Mouse (Mus musculus) ES-Bruce4 (cell line): Measurements from ENCODE around the gene Bcar1. TPM values are rescaled to one million over a fixed set of nuclear protein-coding genes. Genes with fewer than 3 reads are reported as not detected.

Experiments
- H3K27ac ChIP-seq: 2 replicates; pipeline ENCODE4 v1.5.1; 2012; ENCODE audit warnings: low read length, inconsistent platforms; ENCODE audit not compliant: insufficient read depth
- H3K27me3 ChIP-seq: 2 replicates; pipeline ENCODE4 v1.6.1; 2012; ENCODE audit warnings: mild to moderate bottlenecking, low read length, inconsistent platforms; ENCODE audit not compliant: control insufficient read depth, poor library complexity, insufficient read depth, severe bottlenecking
- H3K36me3 ChIP-seq: 2 replicates; pipeline ENCODE4 v1.6.1; 2012; ENCODE audit warnings: inconsistent platforms, mild to moderate bottlenecking, low read length, moderate library complexity; ENCODE audit not compliant: control insufficient read depth, poor library complexity, insufficient read depth, severe bottlenecking
- H3K4me1 ChIP-seq: one replicate; pipeline ENCODE4 v1.8.1; 2011; ENCODE audit warnings: low read length; ENCODE audit not compliant: control insufficient read depth, insufficient read depth
- H3K4me3 ChIP-seq: 2 replicates; pipeline ENCODE4 v1.5.1; 2011; ENCODE audit warnings: low read depth, mild to moderate bottlenecking, low read length
- H3K9ac ChIP-seq: 2 replicates; pipeline ENCODE4 v1.6.1; 2012; ENCODE audit warnings: low read depth, mild to moderate bottlenecking, inconsistent platforms; ENCODE audit not compliant: poor library complexity, severe bottlenecking
- H3K9me3 ChIP-seq: replicated peaks from 2 replicates; pipeline ENCODE4 v1.6.1; 2012; ENCODE audit warnings: mild to moderate bottlenecking, low read length, inconsistent platforms; ENCODE audit not compliant: control insufficient read depth, poor library complexity, insufficient read depth, severe bottlenecking
- CTCF ChIP-seq: IDR thresholded peaks from one replicate; pipeline ENCODE4 v1.8.1; 2011; ENCODE audit warnings: low read depth, low read length
- EP300 ChIP-seq: IDR thresholded peaks from 2 replicates; pipeline ENCODE4 v1.6.1; 2011; ENCODE audit warnings: low read depth, low read length; ENCODE audit not compliant: insufficient read depth
- POLR2A ChIP-seq: IDR thresholded peaks from one replicate; pipeline ENCODE4 v1.8.1; 2011; ENCODE audit warnings: low read length; ENCODE audit not compliant: insufficient read depth
- polyA plus RNA-seq: library from polyadenylated mRNA; stranded (reverse); fragments of >200 nt; gene quantifications from 2 replicates; pipeline ENCODE4 v1.2.4, GENCODE M21; 2011; ENCODE audit warnings: low read depth; ENCODE audit not compliant: missing spikeins, insufficient read depth, insufficient read length

Bcar1 gene
- polyA plus RNA-seq, 1 experiment = 59.8 TPM

GRCm38 (mm10) chr8:111662473-111662872 lies 81.1 kb downstream of the Bcar1 start:
- Histone ChIP-seq H3K9me3 (no peaks in the 10 kb centered on the region), H3K36me3 (peaks cover 20% of the 10 kb centered on the region), H3K27me3 (no peaks in the 10 kb centered on the region), H3K9ac (no peak overlapping the region), H3K27ac (no peak overlapping the region), H3K4me1 (peaks cover 2% of the 10 kb centered on the region), H3K4me3 (no peak overlapping the region)
- TF ChIP-seq CTCF = peak; percentile 80
- no peak for TF ChIP-seq EP300
- TF ChIP-seq POLR2A = no peak

Other genes with a start within 250 kb of the Bcar1 start
- 16.8 and 17.2 TPM in 2 replicates for gene Wdr59, start 221.7 kb downstream of the Bcar1 start, polyA plus RNA-seq
- 37.7 and 38.5 TPM in 2 replicates for gene Znrf1, start 207.7 kb downstream of the Bcar1 start, polyA plus RNA-seq
- 1.1 and 1.7 TPM in 2 replicates for gene Ldhd, start 113.4 kb downstream of the Bcar1 start, polyA plus RNA-seq
- gene Zfp1, start 100.4 kb downstream of the Bcar1 start, polyA plus RNA-seq = 21.2 and 22.3 TPM in 2 replicates
- not detected in 2 replicates for gene Ctrb1, start 52.8 kb downstream of the Bcar1 start, polyA plus RNA-seq
- 261 and 265 TPM in 2 replicates for gene Cfdp1, start 110.5 kb upstream of the Bcar1 start, polyA plus RNA-seq
- gene Tmem170, start 132.9 kb upstream of the Bcar1 start, polyA plus RNA-seq = 30.4 and 31.2 TPM in 2 replicates
- 0.81 and 1.5 TPM in 2 replicates for gene Chst5, start 166.6 kb upstream of the Bcar1 start, polyA plus RNA-seq
- 16.8 and 18.2 TPM in 2 replicates for gene Tmem231, start 190.1 kb upstream of the Bcar1 start, polyA plus RNA-seq
- gene Gabarapl2, start 196.9 kb upstream of the Bcar1 start, polyA plus RNA-seq = 64.2 and 66.4 TPM in 2 replicates
- gene Adat1, start 248.5 kb upstream of the Bcar1 start, polyA plus RNA-seq = 22.0 and 22.3 TPM in 2 replicates